Comparison of ENCODE assay signal across 27 mouse cellular contexts in genomic region chr12:72666015-72666414, GRCm38 (mm10). TPM values are rescaled to one million over a fixed set of nuclear protein-coding genes. Genes with fewer than 3 reads are reported as not detected.
DNase-seq lines count a peak whose midpoint lies in the region; ATAC-seq lines count a peak whose summit lies in the region.
"Had no signal": no experiment of that assay in that cellular context is flagged by ENCODE, and none has a peak within 500 bp of the region (broad histone marks: within the 10 kb centered on the region; RNA-seq: fewer than 3 reads in every experiment).

No protein-coding gene starts in this region.

- peaks cover 7% of the 10 kb centered on the region for H3K4me1 ChIP-seq in heart, embryonic 12.5 days (replicated peaks)
- H3K4me1 ChIP-seq in heart, embryonic 16.5 days (ENCODE audit: control insufficient read depth, insufficient read depth, low read length) = peaks cover 25% of the 10 kb centered on the region
- H3K4me1 ChIP-seq in liver, embryonic 11.5 days (replicated peaks; ENCODE audit: control insufficient read depth, insufficient read depth, low read length) = peaks cover 4% of the 10 kb centered on the region; the same call in 1 of the 2 replicates

- H3K27me3 ChIP-seq in heart, embryonic 12.5 days (replicated peaks) = no peaks in the 10 kb centered on the region
- no peaks in the 10 kb centered on the region for H3K27me3 ChIP-seq in heart, embryonic 16.5 days (ENCODE audit: control insufficient read depth, insufficient read depth, low read length)
- H3K27me3 ChIP-seq in liver, embryonic 11.5 days (replicated peaks; ENCODE audit: control insufficient read depth, insufficient read depth, low read length) = no peaks in the 10 kb centered on the region
- H3K27me3 ChIP-seq: hindbrain, embryonic 15.5 days had no signal

- peak; percentile 34 for DNase-seq in adrenal gland, postnatal 10 days
- DNase-seq in adrenal gland, adult 8-10 months = no peak
- peak; percentile 91 for DNase-seq in heart, adult 11 months
- no peak for DNase-seq in heart, adult 18-20 months
- peak; percentile 41 for DNase-seq in adipocyte (ENCODE audit: low spot score)
- no peak for DNase-seq in liver, embryonic 11.5 days (ENCODE audit: low spot score)
- DNase-seq: B cell, adult 2 months; cerebellum, adult 11-12 months; cerebellum, postnatal 10 days; forebrain, postnatal 0 days; gastrocnemius, postnatal 25 days; kidney, adult 2 months had no signal

- no peak overlapping the region for H3K9ac ChIP-seq in heart, embryonic 12.5 days
- H3K9ac ChIP-seq in heart, embryonic 16.5 days (ENCODE audit: low read length) = no peak overlapping the region
- no peak overlapping the region for H3K9ac ChIP-seq in liver, embryonic 11.5 days (ENCODE audit: low read depth, low read length)
- H3K9ac ChIP-seq: forebrain, embryonic 13.5 days; forebrain, postnatal 0 days; hindbrain, embryonic 15.5 days had no signal

- ATAC-seq in heart, embryonic 12.5 days (ENCODE audit: insufficient number of reproducible peaks, low FRiP score) = no peak
- no peak for ATAC-seq in heart, embryonic 16.5 days (replicated peaks; ENCODE audit: extremely low read depth, insufficient read depth, low FRiP score)
- ATAC-seq in liver, embryonic 11.5 days (replicated peaks; ENCODE audit: low FRiP score) = no peak
- ATAC-seq: CD4-positive, CD25-positive, alpha-beta regulatory T cell, adult 4 months; forebrain, embryonic 13.5 days; forebrain, postnatal 0 days; intestine, embryonic 16.5 days had no signal

- 64% methylated on average over 5 of the region's 5 CpGs for WGBS in heart, embryonic 12.5 days
- 63% methylated on average over 5 of the region's 5 CpGs for WGBS in heart, embryonic 16.5 days
- WGBS in liver, embryonic 11.5 days = 89% methylated on average over 5 of the region's 5 CpGs

- no peak overlapping the region for H3K27ac ChIP-seq in heart, embryonic 12.5 days (ENCODE audit: poor library complexity, severe bottlenecking)
- H3K27ac ChIP-seq in heart, embryonic 16.5 days (ENCODE audit: low read length) = peak overlapping the region; percentile 65
- H3K27ac ChIP-seq in liver, embryonic 11.5 days (ENCODE audit: low read depth, low read length) = no peak overlapping the region
- H3K27ac ChIP-seq: embryonic facial prominence, embryonic 10.5 days; forebrain, embryonic 13.5 days; hindbrain, embryonic 15.5 days had no signal

- H3K36me3 ChIP-seq in heart, embryonic 12.5 days = no peaks in the 10 kb centered on the region
- no peaks in the 10 kb centered on the region for H3K36me3 ChIP-seq in heart, embryonic 16.5 days (ENCODE audit: control insufficient read depth, insufficient read depth)
- H3K36me3 ChIP-seq in liver, embryonic 11.5 days (ENCODE audit: control insufficient read depth, insufficient read depth, low read length) = no peaks in the 10 kb centered on the region
- H3K36me3 ChIP-seq: embryonic facial prominence, embryonic 10.5 days; heart, embryonic 10.5 days; hindbrain, embryonic 15.5 days had no signal

- no peak overlapping the region for H3K4me3 ChIP-seq in heart, embryonic 12.5 days
- no peak overlapping the region for H3K4me3 ChIP-seq in heart, embryonic 16.5 days (ENCODE audit: low read length)
- H3K4me3 ChIP-seq in liver, embryonic 11.5 days (ENCODE audit: low read depth, low read length) = no peak overlapping the region
- H3K4me3 ChIP-seq: hindbrain, embryonic 15.5 days had no signal

- no peak overlapping the region for H3K4me2 ChIP-seq in heart, embryonic 12.5 days
- no peak overlapping the region for H3K4me2 ChIP-seq in heart, embryonic 16.5 days (ENCODE audit: low read depth, low read length)
- H3K4me2 ChIP-seq in liver, embryonic 11.5 days = no peak overlapping the region

- 0 out of 2 replicates have a peak, but pooled peaks cover 3% of the 10 kb centered on the region for H3K9me3 ChIP-seq in heart, embryonic 12.5 days (replicated peaks)
- no peaks in the 10 kb centered on the region for H3K9me3 ChIP-seq in heart, embryonic 16.5 days (replicated peaks; ENCODE audit: control insufficient read depth, low read length)
- H3K9me3 ChIP-seq in liver, embryonic 11.5 days (ENCODE audit: control insufficient read depth, low read length) = no peaks in the 10 kb centered on the region
- H3K9me3 ChIP-seq: embryonic facial prominence, embryonic 10.5 days; forebrain, embryonic 13.5 days; G1E; heart, embryonic 10.5 days; hindbrain, embryonic 15.5 days had no signal

RNA-seq across cellular contexts. Expression of gene Dhrs7, which starts 1.3 kb away (rescaled TPM):
- total RNA-seq in adrenal gland, postnatal 10 days (2021) = 100 to 1,000 TPM; 129 to 142 TPM
- 100 to 1,000 TPM; 112 to 216 (median 160) TPM for total RNA-seq in adrenal gland, adult 8-10 months (2022)
- polyA plus RNA-seq in heart, embryonic 12.5 days (2016; fragmentation: Nextera tagmentation; extraction: Ambion mirVana) = 41.7 and 45.6 TPM in 2 replicates
- 89.5 and 101 TPM in 2 replicates for polyA plus RNA-seq in heart, embryonic 16.5 days (2015; fragmentation: Nextera tagmentation; extraction: Ambion mirVana)
- total RNA-seq in heart, adult 18-20 months (2021) = 10 to 100 TPM; 61.7 to 74.5 TPM
- 12.6 and 13.7 TPM in 2 replicates for polyA plus RNA-seq in liver, embryonic 11.5 days (2014; fragmentation: Nextera tagmentation; extraction: Ambion mirVana)

RNA-seq across cellular contexts. Expression of gene Gm4756, which starts 16.6 kb away (rescaled TPM):
- total RNA-seq in adrenal gland, postnatal 10 days (2021) = not detected
- total RNA-seq in adrenal gland, adult 8-10 months (2022) = not detected
- not detected in 2 replicates for polyA plus RNA-seq in heart, embryonic 12.5 days (2016; fragmentation: Nextera tagmentation; extraction: Ambion mirVana)
- not detected in 2 replicates for polyA plus RNA-seq in heart, embryonic 16.5 days (2015; fragmentation: Nextera tagmentation; extraction: Ambion mirVana)
- not detected for total RNA-seq in heart, adult 18-20 months (2021)
- not detected in 2 replicates for polyA plus RNA-seq in liver, embryonic 11.5 days (2014; fragmentation: Nextera tagmentation; extraction: Ambion mirVana)
- total RNA-seq: adrenal gland, postnatal 4 days; forebrain, postnatal 0 days; gastrocnemius, adult 18-20 months; gastrocnemius, postnatal 25 days; heart, postnatal 25 days had no signal
- polyA plus RNA-seq: brain, embryonic 14.5 days; CD4-positive, CD25-positive, alpha-beta regulatory T cell, adult 4 months; embryonic facial prominence, embryonic 10.5 days; embryonic facial prominence, embryonic 14.5 days; forebrain, embryonic 13.5 days; forebrain, postnatal 0 days; G1E; heart, embryonic 10.5 days; hindbrain, embryonic 11.5 days; hindbrain, embryonic 15.5 days; intestine, embryonic 16.5 days had no signal

Comparison
In these comparisons a context has a peak if more than half of its experiments do, and no peak if none do; other contexts are left out.
1. DNase-seq: peak in adrenal gland, postnatal 10 days (single experiment), heart, adult 11 months (single experiment) and adipocyte (single experiment); none in adrenal gland, adult 8-10 months (single experiment), heart, adult 18-20 months (0 of 2) and liver, embryonic 11.5 days (single experiment).